Mouse (Mus musculus) ES-CJ7 (cell line): ENCODE measurements at regions not wholly inside any gene's neighbourhood (a gene's known extent, or its start where the extent isn't known, plus 50 kb on each side); places are given as distances from the start of the nearest gene placed in this dataset.

Experiments
- DNase-seq: peaks from one replicate; pipeline ENCODE4 v3.0.0; 2011; ENCODE audit warnings: low read depth, low spot score

DNA sequence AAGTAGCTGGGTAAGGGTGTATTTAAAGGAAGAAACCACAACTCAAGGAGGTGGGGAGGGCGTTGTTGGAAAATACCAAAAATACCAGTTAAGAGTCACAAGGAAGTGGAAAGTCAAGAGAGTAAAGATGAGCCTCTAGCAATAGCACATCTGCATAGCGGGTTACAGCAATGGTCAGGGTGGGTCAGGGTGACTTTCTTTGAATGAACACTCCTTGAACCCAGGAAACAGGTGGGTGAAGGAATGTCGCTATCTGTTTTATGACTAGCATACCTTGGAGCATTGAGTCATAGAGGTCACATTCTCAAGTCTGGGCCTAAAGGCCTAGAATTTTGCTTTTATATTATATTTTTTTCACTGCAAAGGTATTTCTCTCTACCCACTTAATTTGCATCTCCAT lies 950.8 kb upstream of the Tyrp1 start:
- peak; percentile 13 for DNase-seq

DNA sequence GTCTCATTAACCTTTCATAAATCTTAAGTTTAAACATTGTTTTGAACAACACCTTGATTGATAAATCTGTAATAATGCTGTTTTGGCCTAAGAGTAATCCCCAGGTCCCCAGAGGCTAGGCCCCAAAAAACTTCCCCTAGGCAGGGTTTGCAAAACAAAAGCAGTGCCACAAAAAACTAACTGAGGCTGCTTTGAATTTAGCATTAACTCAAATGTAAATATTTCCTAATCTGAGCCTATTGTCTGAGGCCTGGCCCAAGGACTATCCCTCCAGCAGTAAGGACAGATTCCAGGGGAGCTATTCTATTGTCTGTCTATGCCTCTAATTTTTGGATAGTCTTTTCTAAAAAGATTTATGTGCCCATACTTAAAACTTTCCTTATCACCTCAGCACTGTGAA lies 949.8 kb upstream of the Tyrp1 start:
- DNase-seq, result peak; percentile 80

GRCm38 (mm10) chr4:79884875-79885459 lies 949.0 kb upstream of the Tyrp1 start:
- peak; percentile 8 for DNase-seq
